Mouse (Mus musculus) CH12.LX (cell line): Measurements from ENCODE around the gene Hunk. TPM values are rescaled to one million over a fixed set of nuclear protein-coding genes. Genes with fewer than 3 reads are reported as not detected.

Experiments
- DNase-seq: peaks from one replicate; pipeline ENCODE4 v3.0.0-alpha.2; 2013; ENCODE audit errors: extremely low read depth
- H3K27ac ChIP-seq: 2 replicates; pipeline ENCODE4 v1.5.1; 2012; ENCODE audit warnings: low read depth, mild to moderate bottlenecking, control low read depth, moderate library complexity; ENCODE audit not compliant: insufficient read depth
- H3K27me3 ChIP-seq: replicated peaks from 2 replicates; pipeline ENCODE3; 2012; ENCODE audit warnings: inconsistent platforms
- H3K36me3 ChIP-seq, 2 experiments: replicated peaks in 1 of 2; 2 replicates each; pipeline versions ENCODE3 to v1.6.1; 2012; ENCODE audit warnings: inconsistent platforms in 1 of 2, low read length in 1 of 2, mild to moderate bottlenecking in 1 of 2, mixed read lengths in 1 of 2, moderate library complexity in 1 of 2; ENCODE audit not compliant: control insufficient read depth in 1 of 2, insufficient read depth in 1 of 2
- H3K4me1 ChIP-seq, 2 experiments: 2 replicates each; pipeline ENCODE4 v1.6.1; 2012; ENCODE audit warnings: inconsistent platforms in 1 of 2, moderate library complexity in 1 of 2; ENCODE audit not compliant: insufficient read depth in 2 of 2, control insufficient read depth in 1 of 2
- H3K4me2 ChIP-seq: 2 replicates; pipeline ENCODE4 v1.6.1; 2012; ENCODE audit warnings: low read depth, mild to moderate bottlenecking, control low read depth; ENCODE audit not compliant: poor library complexity, insufficient read depth, severe bottlenecking
- H3K4me3 ChIP-seq, 3 experiments: fragments of 150-350 bp in 1 of 3; sonication (generic) in 1 of 3; replicated peaks in 1 of 3; 2 replicates each; pipeline versions ENCODE3 to v1.5.1; 2011 to 2012; ENCODE audit warnings: low read depth in 2 of 3, low read length in 2 of 3, mild to moderate bottlenecking in 2 of 3, moderate library complexity in 2 of 3, control low read depth in 1 of 3, improper control_type of control experiment in 1 of 3, inconsistent platforms in 1 of 3, mixed read lengths in 1 of 3; ENCODE audit not compliant: poor library complexity in 1 of 3
- H3K79me2 ChIP-seq: replicated peaks from 2 replicates; pipeline ENCODE4 v1.6.1; 2012; ENCODE audit warnings: mild to moderate bottlenecking, moderate library complexity; ENCODE audit not compliant: control insufficient read depth, poor library complexity, insufficient read depth, severe bottlenecking; ENCODE audit errors: extremely low read depth
- H3K9ac ChIP-seq: 2 replicates; pipeline ENCODE4 v1.6.1; 2012; ENCODE audit warnings: low read depth, mild to moderate bottlenecking, control low read depth, moderate library complexity; ENCODE audit not compliant: insufficient read depth
- H3K9me3 ChIP-seq: replicated peaks from 2 replicates; pipeline ENCODE3; 2012; ENCODE audit warnings: low read length, inconsistent platforms, mixed read lengths
- CTCF ChIP-seq, 2 experiments: IDR thresholded peaks in 1 of 2; conservative IDR thresholded peaks in 1 of 2; 2 replicates each; pipeline ENCODE4 v1.5.1; 2011 to 2012; ENCODE audit warnings: low read depth in 2 of 2, low read length in 2 of 2, improper control_type of control experiment in 1 of 2, inconsistent platforms in 1 of 2, mild to moderate bottlenecking in 1 of 2, moderate library complexity in 1 of 2
- ELF1 ChIP-seq: IDR thresholded peaks from 2 replicates; pipeline ENCODE4 v1.6.1; 2014; ENCODE audit warnings: low read depth, mild to moderate bottlenecking, inconsistent platforms, low read length, improper control_type of control experiment
- EP300 ChIP-seq: IDR thresholded peaks from 2 replicates; pipeline ENCODE4 v1.6.1; 2011; ENCODE audit warnings: low read length, improper control_type of control experiment
- ETS1 ChIP-seq: conservative IDR thresholded peaks from 2 replicates; pipeline ENCODE4 v1.6.1; 2012; ENCODE audit warnings: low read depth, mild to moderate bottlenecking, inconsistent platforms, low read length, improper control_type of control experiment, moderate library complexity
- GABPA ChIP-seq: IDR thresholded peaks from 2 replicates; pipeline ENCODE4 v1.6.1; 2012; ENCODE audit warnings: low read depth, low read length, improper control_type of control experiment, inconsistent platforms; ENCODE audit not compliant: insufficient replicate concordance
- HCFC1 ChIP-seq: IDR thresholded peaks from 2 replicates; pipeline ENCODE4 v1.6.1; 2012; ENCODE audit warnings: low read depth, mild to moderate bottlenecking, inconsistent platforms, low read length, improper control_type of control experiment
- JUN ChIP-seq: IDR thresholded peaks from 2 replicates; pipeline ENCODE4 v1.6.1; 2011; ENCODE audit warnings: low read depth, mild to moderate bottlenecking, low read length, improper control_type of control experiment, moderate library complexity; ENCODE audit not compliant: insufficient read depth
- JUND ChIP-seq: conservative IDR thresholded peaks from 2 replicates; pipeline ENCODE4 v1.6.1; 2011; ENCODE audit warnings: low read depth, low read length, improper control_type of control experiment
- MAFK ChIP-seq: IDR thresholded peaks from 2 replicates; pipeline ENCODE4 v1.6.1; 2011; ENCODE audit warnings: low read length, improper control_type of control experiment; ENCODE audit not compliant: insufficient replicate concordance
- MEF2A ChIP-seq: IDR thresholded peaks from 2 replicates; pipeline ENCODE4 v1.6.1; 2014; ENCODE audit warnings: low read depth, mild to moderate bottlenecking, inconsistent platforms, low read length, improper control_type of control experiment, borderline replicate concordance
- MYC ChIP-seq: IDR thresholded peaks from 2 replicates; pipeline ENCODE4 v1.6.1; 2011; ENCODE audit warnings: low read depth, mild to moderate bottlenecking, improper control_type of control experiment, low read length
- NELFE ChIP-seq: IDR thresholded peaks from 2 replicates; pipeline ENCODE4 v1.6.1; 2011; ENCODE audit warnings: low read depth, low read length, improper control_type of control experiment
- PAX5 ChIP-seq: IDR thresholded peaks from 2 replicates; pipeline ENCODE4 v1.6.1; 2012; ENCODE audit warnings: low read length, inconsistent platforms, mixed read lengths
- POLR2A ChIP-seq: IDR thresholded peaks from 2 replicates; pipeline ENCODE4 v1.6.1; 2011; ENCODE audit warnings: low read depth, mild to moderate bottlenecking, improper control_type of control experiment, low read length
- RAD21 ChIP-seq: IDR thresholded peaks from 2 replicates; pipeline ENCODE4 v1.6.1; 2011; ENCODE audit warnings: low read depth, mild to moderate bottlenecking, low read length, improper control_type of control experiment, moderate library complexity
- RCOR1 ChIP-seq: conservative IDR thresholded peaks from 2 replicates; pipeline ENCODE4 v1.6.1; 2012; ENCODE audit warnings: low read depth, mild to moderate bottlenecking, inconsistent platforms, low read length, improper control_type of control experiment
- SMC3 ChIP-seq: IDR thresholded peaks from 2 replicates; pipeline ENCODE4 v1.6.1; 2011; ENCODE audit warnings: low read depth, low read length, improper control_type of control experiment
- TCF12 ChIP-seq: IDR thresholded peaks from 2 replicates; pipeline ENCODE4 v1.6.1; 2014; ENCODE audit warnings: low read depth, mild to moderate bottlenecking, inconsistent platforms, low read length, improper control_type of control experiment
- USF1 ChIP-seq: IDR thresholded peaks from 2 replicates; pipeline ENCODE4 v1.6.1; 2014; ENCODE audit warnings: low read depth, mild to moderate bottlenecking, inconsistent platforms, low read length, improper control_type of control experiment
- USF2 ChIP-seq: conservative IDR thresholded peaks from 2 replicates; pipeline ENCODE4 v1.6.1; 2011; ENCODE audit warnings: low read depth, low read length, improper control_type of control experiment
- ZMIZ1 ChIP-seq: IDR thresholded peaks from 2 replicates; pipeline ENCODE4 v1.6.1; 2012; ENCODE audit warnings: low read depth, mild to moderate bottlenecking, inconsistent platforms, low read length, improper control_type of control experiment
- ZNF384 ChIP-seq: IDR thresholded peaks from 2 replicates; pipeline ENCODE4 v1.6.1; 2012; ENCODE audit warnings: low read depth, low read length, improper control_type of control experiment, inconsistent platforms
- dilution Hi-C: fragments of 300-500 bp; cut with MboI; formaldehyde crosslinking; loops from 2 replicates; pipeline ENCODE4 v1.14.3; 2020; ENCODE audit warnings: low sequenced_read_pairs; ENCODE audit not compliant: extremely low pct_unique_long_range_greater_than_20kb, extremely low pct_ligation_motif_present
- in situ Hi-C: fragments of 300-500 bp; cut with MboI; formaldehyde crosslinking; loops from 3 replicates; pipeline ENCODE4 v1.14.3; 2019; ENCODE audit warnings: low sequenced_read_pairs, low pct_ligation_motif_present, low pct_unique_long_range_greater_than_20kb, mixed read lengths
- polyA plus RNA-seq: library from polyadenylated mRNA; unstranded; fragments of >175 nt; gene quantifications from 2 replicates; pipeline ENCODE4 v1.2.1, GENCODE M21; 2012; ENCODE audit warnings: low read depth; ENCODE audit not compliant: insufficient read length
- total RNA-seq, 2 experiments: library from RNA; depleted of rRNA; stranded (reverse); fragments of 300-350 nt in 1 of 2; fragments of >200 nt in 1 of 2; gene quantifications; 2 replicates each; pipeline ENCODE4 v1.2.3; 2012 to 2014

The Hunk gene
- total and polyA plus RNA-seq, 3 experiments = not detected

- in situ Hi-C loops = no loop called here
- TF ChIP-seq JUN = no peak
- TF ChIP-seq NELFE = no peak
- TF ChIP-seq PAX5 = no peak
- TF ChIP-seq RAD21 = no peak
- no peak for TF ChIP-seq CTCF (conservative IDR thresholded peaks at IDR 0.05 in 1 of 2, IDR thresholded peaks at IDR 0.05 in 1 of 2; ENCODE audit: low read depth in 2 of 2, low read length in 2 of 2)
- dilution Hi-C loops = no loop called here
Observed at GRCm38 (mm10) chr16:90400906-90401666, 15.3 kb downstream of the Hunk start.

DNA sequence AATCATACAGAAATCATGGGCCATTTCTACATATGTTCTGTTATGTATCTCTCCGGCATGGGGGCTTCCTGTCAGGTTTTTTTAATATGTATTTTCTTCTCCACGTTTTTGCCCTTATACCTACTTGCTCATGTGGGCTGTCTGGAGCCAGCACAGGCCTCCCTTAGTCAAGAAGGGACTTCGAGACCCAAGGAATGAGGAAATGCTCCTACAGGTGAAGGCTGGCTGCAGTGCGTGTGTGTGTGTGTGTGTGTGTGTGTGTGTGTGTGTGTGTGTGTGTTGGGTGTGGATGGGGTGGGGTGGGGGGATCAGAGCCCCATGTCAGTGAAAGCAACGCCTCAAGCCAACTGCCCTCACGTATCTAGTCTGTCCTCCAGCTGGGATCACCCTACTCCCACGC is 16.5 kb downstream of the Hunk start:
- in situ Hi-C loops = no loop called here
- TF ChIP-seq JUND (no peak), RCOR1 (no peak), PAX5 (no peak), MYC (no peak), MEF2A (no peak), GABPA (no peak), USF2 (no peak), ZNF384 (no peak)
- no peaks in the 10 kb centered on the region for H3K36me3 ChIP-seq
- dilution Hi-C loops = no loop called here
- H3K9ac ChIP-seq = no peak overlapping the region
- peaks cover 13% of the 10 kb centered on the region for H3K9me3 ChIP-seq
- no peak overlapping the region for H3K4me2 ChIP-seq
- H3K27me3 ChIP-seq = peaks cover 8% of the 10 kb centered on the region
- H3K4me3 ChIP-seq = no peak overlapping the region
- H3K79me2 ChIP-seq = no peaks in the 10 kb centered on the region
- H3K4me1 ChIP-seq = no peaks in the 10 kb centered on the region; a peak in 1 of 4 replicates
- DNase-seq = no peak
- no peak overlapping the region for H3K27ac ChIP-seq

More at GRCm38 (mm10) chr16:90400906-90401666, 15.3 kb downstream of the Hunk start:
- no peak overlapping the region for H3K27ac ChIP-seq
- no peak overlapping the region for H3K4me3 ChIP-seq
- H3K36me3 ChIP-seq = no peaks in the 10 kb centered on the region
- H3K79me2 ChIP-seq = no peaks in the 10 kb centered on the region
- peaks cover 0 to 6% of the 10 kb centered on the region in 2 experiments; a peak in 1 of 4 replicates for H3K4me1 ChIP-seq
- DNase-seq = no peak
- peaks cover 6% of the 10 kb centered on the region for H3K27me3 ChIP-seq
- peaks cover 14% of the 10 kb centered on the region for H3K9me3 ChIP-seq
- H3K9ac ChIP-seq = no peak overlapping the region
- H3K4me2 ChIP-seq = no peak overlapping the region

DNA sequence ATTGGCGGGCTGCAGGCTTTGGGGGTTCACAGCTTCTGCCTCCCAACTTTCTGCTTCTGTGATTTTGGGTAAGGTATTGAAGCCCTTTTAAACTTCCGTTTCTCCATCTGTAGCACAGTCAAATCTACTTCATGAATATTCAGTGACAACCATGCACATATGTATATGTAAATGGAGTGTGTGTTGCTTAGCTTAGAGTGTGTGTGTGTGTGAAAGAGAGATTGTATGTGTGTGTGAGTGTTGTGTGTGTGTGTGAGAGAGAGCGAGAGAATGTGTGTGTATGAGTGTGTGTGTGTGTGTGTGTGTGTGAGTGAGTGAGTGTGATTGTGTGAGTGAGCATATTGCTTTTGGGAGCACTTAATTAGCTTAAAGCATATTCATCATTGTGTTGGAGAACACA is 19.4 kb downstream of the Hunk start:
- peaks cover 26% of the 10 kb centered on the region for H3K9me3 ChIP-seq
- H3K79me2 ChIP-seq = no peaks in the 10 kb centered on the region
- H3K4me2 ChIP-seq = no peak overlapping the region
- peaks cover 27% of the 10 kb centered on the region for H3K27me3 ChIP-seq
- no peak overlapping the region for H3K4me3 ChIP-seq
- no peak overlapping the region for H3K9ac ChIP-seq
- no peak for DNase-seq
- dilution Hi-C loops = no loop called here
- TF ChIP-seq ETS1 (no peak), SMC3 (no peak), MAFK (no peak), PAX5 (no peak), ELF1 (no peak), USF1 (no peak), ZMIZ1 (no peak), CTCF (conservative IDR thresholded peaks at IDR 0.05 in 1 of 2, IDR thresholded peaks at IDR 0.05 in 1 of 2; ENCODE audit: low read depth in 2 of 2, low read length in 2 of 2) (no peak), TCF12 (no peak), EP300 (no peak), POLR2A (no peak), HCFC1 (no peak), GABPA (no peak)
- TF ChIP-seq, all 38 proteins: peak for 0
- H3K36me3 ChIP-seq = no peaks in the 10 kb centered on the region
- H3K4me1 ChIP-seq = no peaks in the 10 kb centered on the region
- in situ Hi-C loops = no loop called here
- no peak overlapping the region for H3K27ac ChIP-seq
